Comparison of ENCODE assay signal across 9 mouse cellular contexts in genomic region chr2:92840009-92840408, GRCm38 (mm10).
DNase-seq lines count a peak whose midpoint lies in the region; ATAC-seq lines count a peak whose summit lies in the region.
"Had no signal": no experiment of that assay in that cellular context is flagged by ENCODE, and none has a peak within 500 bp of the region (broad histone marks: within the 10 kb centered on the region; RNA-seq: fewer than 3 reads in every experiment).

No protein-coding gene starts in this region.

- no peak for ATAC-seq in hindbrain, embryonic 11.5 days (ENCODE audit: low FRiP score)
- no peak; the same call in 1 of the 2 replicates for ATAC-seq in hindbrain, embryonic 12.5 days (ENCODE audit: low FRiP score)
- peak; percentile 58; the same call in 1 of the 2 replicates for ATAC-seq in midbrain, embryonic 15.5 days (replicated peaks)

- H3K9me3 ChIP-seq in hindbrain, embryonic 11.5 days (ENCODE audit: control insufficient read depth, low read length), result no peaks in the 10 kb centered on the region
- H3K9me3 ChIP-seq in hindbrain, embryonic 12.5 days (replicated peaks), result no peaks in the 10 kb centered on the region
- no peaks in the 10 kb centered on the region for H3K9me3 ChIP-seq in midbrain, embryonic 15.5 days
- H3K9me3 ChIP-seq: lung, embryonic 15.5 days had no signal

- peak; percentile 79 for DNase-seq in hindbrain, embryonic 11.5 days (ENCODE audit: low spot score)
- DNase-seq in adipocyte (ENCODE audit: low spot score), result peak; percentile 58
- DNase-seq in embryo, embryonic 10 days (ENCODE audit: low spot score), result peak; percentile 79
- DNase-seq in heart, postnatal 4 days, result peak; percentile 72
- DNase-seq in left cerebral cortex, adult 9 months (ENCODE audit: low spot score in 2 of 2), result peak; percentile 28 to 84
- DNase-seq in thymus, postnatal 14 days, result peak; percentile 41

- 18% methylated on average over 4 of the region's 4 CpGs for WGBS in hindbrain, embryonic 11.5 days
- WGBS in hindbrain, embryonic 12.5 days, result 27% methylated on average over 4 of the region's 4 CpGs
- WGBS in midbrain, embryonic 15.5 days, result 19% methylated on average over 4 of the region's 4 CpGs

- H3K36me3 ChIP-seq in hindbrain, embryonic 11.5 days (ENCODE audit: control insufficient read depth, insufficient read depth, low read length), result no peaks in the 10 kb centered on the region
- no peaks in the 10 kb centered on the region for H3K36me3 ChIP-seq in hindbrain, embryonic 12.5 days
- H3K36me3 ChIP-seq in midbrain, embryonic 15.5 days (replicated peaks), result no peaks in the 10 kb centered on the region
- H3K36me3 ChIP-seq: lung, embryonic 15.5 days had no signal

- H3K27ac ChIP-seq in hindbrain, embryonic 11.5 days (ENCODE audit: low read depth, low read length), result no peak overlapping the region
- no peak overlapping the region for H3K27ac ChIP-seq in hindbrain, embryonic 12.5 days
- H3K27ac ChIP-seq in midbrain, embryonic 15.5 days, result no peak overlapping the region
- H3K27ac ChIP-seq: lung, embryonic 15.5 days had no signal

- no peak overlapping the region for H3K4me2 ChIP-seq in hindbrain, embryonic 11.5 days (replicated peaks; ENCODE audit: low read depth, low read length)
- H3K4me2 ChIP-seq in hindbrain, embryonic 12.5 days (replicated peaks), result no peak overlapping the region
- H3K4me2 ChIP-seq in midbrain, embryonic 15.5 days, result no peak overlapping the region
- H3K4me2 ChIP-seq: lung, embryonic 15.5 days had no signal

- no peak overlapping the region for H3K4me3 ChIP-seq in hindbrain, embryonic 11.5 days (ENCODE audit: low read depth, low read length)
- no peak overlapping the region for H3K4me3 ChIP-seq in hindbrain, embryonic 12.5 days
- no peak overlapping the region for H3K4me3 ChIP-seq in midbrain, embryonic 15.5 days
- H3K4me3 ChIP-seq: lung, embryonic 15.5 days had no signal

- peaks cover 2% of the 10 kb centered on the region; the same call in 1 of the 2 replicates for H3K4me1 ChIP-seq in hindbrain, embryonic 11.5 days (replicated peaks; ENCODE audit: control insufficient read depth, insufficient read depth, low read length)
- H3K4me1 ChIP-seq in hindbrain, embryonic 12.5 days, result peaks cover 9% of the 10 kb centered on the region
- peaks cover 11% of the 10 kb centered on the region for H3K4me1 ChIP-seq in midbrain, embryonic 15.5 days

- H3K9ac ChIP-seq in hindbrain, embryonic 11.5 days (ENCODE audit: low read depth, low read length), result no peak overlapping the region
- H3K9ac ChIP-seq in hindbrain, embryonic 12.5 days, result no peak overlapping the region
- H3K9ac ChIP-seq in midbrain, embryonic 15.5 days, result no peak overlapping the region
- H3K9ac ChIP-seq: lung, embryonic 15.5 days had no signal

- no peaks in the 10 kb centered on the region for H3K27me3 ChIP-seq in hindbrain, embryonic 11.5 days (ENCODE audit: control insufficient read depth, insufficient read depth, low read length)
- H3K27me3 ChIP-seq in hindbrain, embryonic 12.5 days, result peaks cover 18% of the 10 kb centered on the region; the same call in 1 of the 2 replicates
- H3K27me3 ChIP-seq in midbrain, embryonic 15.5 days (replicated peaks), result no peaks in the 10 kb centered on the region
- H3K27me3 ChIP-seq: lung, embryonic 15.5 days had no signal
